Mouse (Mus musculus): Measurements from ENCODE around the gene Lmntd1. TPM values are rescaled to one million over a fixed set of nuclear protein-coding genes. Genes with fewer than 3 reads are reported as not detected.

Gene Lmntd1
- not detected in 2 replicates for polyA plus RNA-seq (2012; ENCODE audit: insufficient read depth, low replicate concordance)

DNA sequence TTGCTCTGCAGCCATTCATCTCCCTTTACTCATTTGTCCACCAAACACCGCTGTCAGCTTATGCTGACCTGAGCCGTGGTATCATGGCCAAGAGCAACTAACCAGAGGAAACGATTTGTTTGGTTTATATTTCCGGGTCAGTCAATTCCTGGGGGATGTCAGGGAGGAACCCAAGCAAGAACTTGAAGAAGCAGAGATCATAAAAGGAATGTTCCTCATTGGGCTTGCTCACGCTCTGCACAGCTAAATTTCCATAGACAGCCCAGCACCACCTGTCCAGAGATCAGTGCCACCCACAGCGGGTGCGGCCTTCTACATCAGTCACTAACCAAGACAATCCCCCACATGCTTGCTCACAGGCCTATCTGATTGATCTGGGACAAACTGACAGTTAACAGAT is at the start of gene Lmntd1:
TSS of gene Lmntd1 (minus strand) at position 101 of the 400 bp plus-strand sequence.
- Histone ChIP-seq H3K4me1 (peaks cover 12% of the 10 kb centered on the region), H3K9me3 (peaks cover 11% of the 10 kb centered on the region), H3K4me3 (replicated peaks) (no peak within 1 kb of the TSS), H3K27me3 (replicated peaks) (peaks cover 2% of the 10 kb centered on the region), H3K36me3 (replicated peaks; ENCODE audit: low read length) (no peaks in the 10 kb centered on the region)
- no peak for TF ChIP-seq GATA1 (IDR thresholded peaks at IDR 0.05; ENCODE audit: borderline replicate concordance, low read length)
- no peak for TF ChIP-seq FLI1 (IDR thresholded peaks at IDR 0.05; ENCODE audit: low read length)

DNA sequence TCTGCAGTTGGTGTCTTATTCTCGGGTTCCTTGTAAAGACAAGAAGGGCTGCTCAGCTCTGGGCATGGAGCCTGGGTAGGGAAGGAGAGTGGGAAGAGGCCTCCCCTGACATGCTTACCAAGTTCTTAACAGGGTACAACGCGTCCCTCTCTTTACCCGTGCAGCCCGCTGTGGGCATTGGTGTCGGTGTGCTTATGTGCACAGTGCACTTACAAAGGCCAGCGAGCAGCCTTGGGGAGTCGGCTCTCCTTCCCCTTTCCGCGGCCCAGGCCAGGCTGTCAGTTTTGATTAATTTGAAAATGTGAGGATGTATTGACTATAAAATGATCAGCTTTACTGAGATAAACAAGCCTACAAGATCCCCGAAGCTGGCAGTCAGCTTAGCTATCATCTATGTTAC is 46.8 kb upstream of the Lmntd1 start:
- TF ChIP-seq FLI1 (IDR thresholded peaks at IDR 0.05; ENCODE audit: low read length) (no peak), GATA1 (IDR thresholded peaks at IDR 0.05; ENCODE audit: borderline replicate concordance, low read length) (no peak)
- no peaks in the 10 kb centered on the region for H3K4me1 ChIP-seq
- H3K27me3 ChIP-seq (replicated peaks): no peaks in the 10 kb centered on the region
- peaks cover 15% of the 10 kb centered on the region; the same call in 1 of the 2 replicates for H3K9me3 ChIP-seq
- H3K36me3 ChIP-seq (replicated peaks; ENCODE audit: low read length): no peaks in the 10 kb centered on the region
- no peak overlapping the region for H3K4me3 ChIP-seq (replicated peaks)

DNA sequence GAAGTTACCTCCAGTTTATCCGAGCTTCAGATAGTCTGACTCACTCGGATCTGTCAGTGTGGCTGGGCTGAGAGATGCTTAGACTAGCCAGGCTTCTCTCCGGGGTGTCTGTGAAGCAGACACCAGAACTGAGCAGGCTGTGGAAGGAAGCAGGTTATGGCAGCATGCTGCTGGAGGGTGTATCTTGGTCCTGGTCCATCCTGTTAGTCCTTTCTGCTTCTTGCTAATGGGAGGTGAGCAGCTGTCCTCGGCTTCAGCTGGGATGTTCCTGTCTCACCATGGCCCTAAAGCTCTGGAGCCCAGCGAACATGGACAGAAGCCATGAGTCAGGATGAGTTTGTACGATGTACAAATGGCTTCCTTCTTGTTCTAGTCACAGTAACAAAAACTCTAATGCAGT is 45.0 kb upstream of the Lmntd1 start:
- Histone ChIP-seq H3K4me3 (replicated peaks) (no peak overlapping the region), H3K9me3 (peaks cover 21% of the 10 kb centered on the region), H3K36me3 (replicated peaks; ENCODE audit: low read length) (no peaks in the 10 kb centered on the region), H3K27me3 (replicated peaks) (no peaks in the 10 kb centered on the region), H3K4me1 (no peaks in the 10 kb centered on the region)
- TF ChIP-seq FLI1 (IDR thresholded peaks at IDR 0.05; ENCODE audit: low read length) (no peak), GATA1 (IDR thresholded peaks at IDR 0.05; ENCODE audit: borderline replicate concordance, low read length) (no peak)

DNA sequence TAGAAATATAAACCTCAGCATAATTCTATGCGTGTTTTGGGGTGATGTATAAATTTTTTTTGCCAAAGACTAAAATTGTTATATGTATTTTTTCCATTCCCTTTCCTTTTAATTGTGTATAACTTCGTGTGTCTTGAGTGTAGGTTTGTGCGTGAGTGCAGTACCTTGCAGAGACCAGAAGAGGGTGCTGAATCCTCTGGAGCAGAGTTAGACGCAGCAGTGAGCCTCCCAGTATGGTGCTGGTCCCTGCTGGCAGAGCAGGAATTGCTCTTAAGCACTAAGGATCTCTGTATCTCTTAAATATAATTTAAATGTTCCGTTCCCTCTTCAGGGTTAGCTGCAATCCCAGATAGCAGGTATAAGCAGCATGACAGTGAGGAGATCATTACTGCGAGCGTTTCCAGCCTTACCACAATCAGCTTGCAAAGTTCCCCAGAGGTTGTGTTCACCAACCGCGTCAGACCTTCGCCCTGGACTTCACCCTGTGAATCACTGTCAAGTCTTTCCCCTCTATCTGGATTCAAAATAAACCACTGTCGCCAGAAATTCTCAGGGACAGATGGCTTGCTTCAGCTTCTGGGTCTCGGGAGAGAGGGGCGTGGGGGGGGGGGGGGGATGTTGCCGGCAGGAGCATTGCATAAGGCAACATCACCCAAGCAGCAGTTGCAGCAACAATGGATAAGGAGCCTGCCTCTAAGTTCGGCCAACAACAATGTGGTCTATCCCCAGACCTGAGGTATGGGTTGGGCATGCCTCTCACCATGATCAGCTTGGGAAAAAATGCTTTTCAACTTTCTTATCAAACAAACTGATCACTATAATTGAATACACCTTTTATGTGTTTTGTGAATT is 42.8 kb upstream of the Lmntd1 start:
- Histone ChIP-seq H3K9me3 (peaks cover 22% of the 10 kb centered on the region), H3K4me1 (no peaks in the 10 kb centered on the region), H3K4me3 (replicated peaks) (no peak overlapping the region), H3K27me3 (replicated peaks) (no peaks in the 10 kb centered on the region), H3K36me3 (replicated peaks; ENCODE audit: low read length) (no peaks in the 10 kb centered on the region)
- TF ChIP-seq GATA1 (IDR thresholded peaks at IDR 0.05; ENCODE audit: borderline replicate concordance, low read length) (no peak), FLI1 (IDR thresholded peaks at IDR 0.05; ENCODE audit: low read length) (no peak)

DNA sequence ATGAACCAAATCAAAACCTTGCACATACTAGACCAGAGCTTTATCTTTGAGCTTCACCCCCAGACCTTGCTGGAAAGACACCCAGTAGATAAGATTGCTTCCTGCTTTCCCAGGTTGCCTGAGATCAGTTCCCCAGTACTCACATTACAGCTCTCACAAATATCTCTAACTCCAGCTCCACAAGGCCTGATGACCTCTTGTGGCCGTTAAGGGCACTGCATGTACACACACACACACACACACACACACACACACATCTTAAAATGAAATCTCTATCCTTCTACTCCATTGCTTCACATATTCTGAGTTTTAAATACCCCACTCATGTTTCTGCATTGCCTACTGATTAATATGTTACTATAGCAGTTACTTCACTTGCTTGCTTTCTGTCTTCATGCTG is 41.6 kb upstream of the Lmntd1 start:
- Histone ChIP-seq H3K9me3 (peaks cover 31% of the 10 kb centered on the region), H3K36me3 (replicated peaks; ENCODE audit: low read length) (no peaks in the 10 kb centered on the region), H3K27me3 (replicated peaks) (no peaks in the 10 kb centered on the region), H3K4me3 (replicated peaks) (no peak overlapping the region), H3K4me1 (no peaks in the 10 kb centered on the region)
- TF ChIP-seq GATA1 (IDR thresholded peaks at IDR 0.05; ENCODE audit: borderline replicate concordance, low read length) (no peak), FLI1 (IDR thresholded peaks at IDR 0.05; ENCODE audit: low read length) (no peak)

DNA sequence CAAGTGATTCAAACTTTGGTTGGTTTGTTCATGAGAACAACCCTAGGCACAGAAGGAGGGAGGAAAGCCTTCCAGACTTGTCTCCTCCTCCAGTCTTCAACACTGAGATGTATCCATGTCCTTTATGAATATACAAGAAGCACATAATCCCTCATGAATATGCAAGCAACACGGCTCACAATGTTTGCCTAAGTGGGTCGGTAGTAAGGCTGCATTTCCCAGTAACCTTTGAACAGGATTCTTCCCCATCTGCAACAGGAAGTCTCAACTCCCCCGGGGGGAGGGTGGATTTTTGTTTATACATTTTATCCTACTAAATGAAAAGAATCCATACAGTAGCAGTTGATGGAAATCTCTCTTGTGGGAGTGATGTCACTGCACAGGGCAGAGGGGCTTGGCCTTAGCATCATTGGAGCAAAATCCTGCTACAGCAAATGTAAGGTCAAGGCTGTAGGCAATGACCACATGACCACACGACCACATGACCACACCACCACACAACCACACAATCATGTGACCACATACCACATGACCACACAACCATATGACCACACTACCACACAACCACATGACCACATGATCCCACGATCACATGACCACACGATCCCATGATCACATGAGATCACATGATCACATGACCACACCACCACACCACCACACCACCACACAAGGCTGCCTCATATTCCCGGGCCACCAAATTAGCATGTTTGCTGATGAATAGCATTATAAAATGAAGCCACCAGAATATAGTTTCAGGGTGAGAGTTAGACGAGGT is 40.1 kb upstream of the Lmntd1 start:
- Histone ChIP-seq H3K36me3 (replicated peaks; ENCODE audit: low read length) (no peaks in the 10 kb centered on the region), H3K27me3 (replicated peaks) (no peaks in the 10 kb centered on the region), H3K9me3 (peaks cover 40% of the 10 kb centered on the region), H3K4me1 (no peaks in the 10 kb centered on the region), H3K4me3 (replicated peaks) (peak overlapping the region; percentile 69)
- TF ChIP-seq GATA1 (IDR thresholded peaks at IDR 0.05; ENCODE audit: borderline replicate concordance, low read length) (no peak), FLI1 (IDR thresholded peaks at IDR 0.05; ENCODE audit: low read length) (no peak)

DNA sequence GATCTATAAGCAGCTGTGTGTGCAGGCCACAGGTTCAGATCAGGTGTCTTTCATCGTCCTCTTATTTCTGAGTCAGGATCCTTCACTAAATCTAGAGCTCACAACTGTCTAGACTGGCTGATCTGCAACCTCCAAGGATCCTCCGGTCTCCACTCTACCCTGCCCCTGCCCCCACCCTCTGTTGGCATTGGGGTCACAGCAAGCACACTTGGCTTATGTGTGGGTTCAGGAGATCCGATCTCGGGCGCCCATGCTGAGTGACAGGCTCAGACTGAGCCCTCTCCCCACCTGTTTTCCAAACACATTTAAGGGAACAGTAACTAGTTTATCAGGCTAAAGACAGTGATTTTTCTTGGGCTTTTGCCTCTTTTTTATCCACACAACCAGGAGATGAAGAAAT is 39.5 kb upstream of the Lmntd1 start:
- Histone ChIP-seq H3K4me1 (no peaks in the 10 kb centered on the region), H3K27me3 (replicated peaks) (no peaks in the 10 kb centered on the region), H3K4me3 (replicated peaks) (no peak overlapping the region), H3K36me3 (replicated peaks; ENCODE audit: low read length) (no peaks in the 10 kb centered on the region), H3K9me3 (peaks cover 40% of the 10 kb centered on the region)
- TF ChIP-seq GATA1 (IDR thresholded peaks at IDR 0.05; ENCODE audit: borderline replicate concordance, low read length): no peak

DNA sequence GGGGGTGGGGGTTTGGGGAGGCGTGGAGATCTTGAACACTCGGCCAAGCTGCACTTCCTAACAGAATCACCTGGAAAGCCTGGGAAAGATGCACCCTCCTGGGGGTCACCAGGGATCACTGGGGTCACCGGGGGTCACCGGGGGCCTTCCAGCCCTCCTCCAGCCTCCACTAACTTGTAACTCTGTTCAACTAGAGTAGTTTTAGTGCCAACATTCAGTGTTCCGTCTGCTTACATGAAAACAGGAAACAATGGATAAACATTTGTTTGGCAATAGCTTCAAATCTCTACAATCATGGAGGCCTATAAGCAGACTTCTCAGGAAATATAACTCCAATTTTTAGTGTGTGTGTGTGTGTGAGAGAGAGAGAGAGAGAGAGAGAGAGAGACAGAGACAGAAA is 38.9 kb upstream of the Lmntd1 start:
- Histone ChIP-seq H3K9me3 (peaks cover 40% of the 10 kb centered on the region), H3K27me3 (replicated peaks) (no peaks in the 10 kb centered on the region), H3K4me3 (replicated peaks) (no peak overlapping the region), H3K36me3 (replicated peaks; ENCODE audit: low read length) (no peaks in the 10 kb centered on the region), H3K4me1 (no peaks in the 10 kb centered on the region)
- TF ChIP-seq FLI1 (IDR thresholded peaks at IDR 0.05; ENCODE audit: low read length): no peak
- TF ChIP-seq GATA1 (IDR thresholded peaks at IDR 0.05; ENCODE audit: borderline replicate concordance, low read length): no peak

DNA sequence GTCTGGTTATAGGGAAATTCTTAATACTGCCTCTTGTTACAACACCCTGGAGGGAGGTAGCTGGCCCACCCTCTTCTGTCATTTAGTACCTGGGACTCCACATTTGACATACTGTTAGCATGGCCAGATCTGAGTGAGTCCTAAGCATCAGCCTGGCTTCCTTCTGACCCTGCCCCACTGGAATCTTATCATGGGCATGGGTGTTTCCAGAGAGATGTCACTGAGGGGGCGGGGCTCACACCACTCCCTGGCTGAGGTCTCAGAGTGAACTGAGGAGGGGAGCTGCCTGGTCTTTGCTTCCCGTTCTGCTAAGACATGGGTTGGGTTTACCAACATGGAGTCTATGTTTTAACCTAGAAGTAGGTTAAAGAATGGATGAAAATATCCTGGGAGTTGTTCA is 37.9 kb upstream of the Lmntd1 start:
- H3K36me3 ChIP-seq (replicated peaks; ENCODE audit: low read length): no peaks in the 10 kb centered on the region
- no peaks in the 10 kb centered on the region for H3K4me1 ChIP-seq
- no peaks in the 10 kb centered on the region for H3K27me3 ChIP-seq (replicated peaks)
- TF ChIP-seq FLI1 (IDR thresholded peaks at IDR 0.05; ENCODE audit: low read length) (no peak), GATA1 (IDR thresholded peaks at IDR 0.05; ENCODE audit: borderline replicate concordance, low read length) (no peak)
- H3K4me3 ChIP-seq (replicated peaks): no peak overlapping the region
- H3K9me3 ChIP-seq: peaks cover 39% of the 10 kb centered on the region

DNA sequence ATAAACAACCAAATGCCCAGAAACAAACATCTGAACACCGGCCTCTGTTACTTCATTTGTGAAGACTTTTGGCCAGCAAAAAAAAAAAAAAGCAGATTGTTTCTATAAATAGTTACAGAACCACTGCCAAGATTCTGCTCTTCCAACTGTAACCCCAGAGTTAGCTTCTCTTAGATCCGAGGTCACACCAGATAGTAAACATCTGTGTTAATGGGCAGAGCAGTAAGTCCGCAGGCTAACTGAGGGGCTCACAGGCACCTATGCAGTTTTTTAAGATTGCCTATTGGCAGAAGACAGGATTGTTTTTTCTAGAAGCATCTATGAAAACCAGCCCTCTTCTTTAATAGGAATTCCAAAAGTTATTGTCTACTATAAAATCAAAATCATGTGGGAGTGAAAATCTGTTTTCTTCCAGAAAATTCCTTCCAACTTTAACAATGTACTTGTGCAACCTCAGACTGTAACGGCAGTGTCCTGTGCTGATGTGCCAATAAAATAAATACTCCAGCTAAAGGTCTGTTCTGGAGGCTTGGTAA is 26.9 kb upstream of the Lmntd1 start:
- TF ChIP-seq GATA1 (IDR thresholded peaks at IDR 0.05; ENCODE audit: borderline replicate concordance, low read length) (no peak), FLI1 (IDR thresholded peaks at IDR 0.05; ENCODE audit: low read length) (no peak)
- H3K36me3 ChIP-seq (replicated peaks; ENCODE audit: low read length): no peaks in the 10 kb centered on the region
- no peak overlapping the region for H3K4me3 ChIP-seq (replicated peaks)
- no peaks in the 10 kb centered on the region for H3K27me3 ChIP-seq (replicated peaks)
- peaks cover 25% of the 10 kb centered on the region for H3K9me3 ChIP-seq
- H3K4me1 ChIP-seq: no peaks in the 10 kb centered on the region
